Mouse (Mus musculus) Patski (cell line): ENCODE measurements at regions not wholly inside any gene's neighbourhood (a gene's known extent, or its start where the extent isn't known, plus 50 kb on each side); places are given as distances from the start of the nearest gene placed in this dataset.

Experiments
- ATAC-seq: fragments of 100-300 bp; one replicate; pipeline ENCODE4 v1.8.0; 2021
- CTCF ChIA-PET: fragments of 350-600 bp; sonication (Branson Sonifier 250); formaldehyde crosslinking; loops from one replicate; lab custom pipeline; 2022; ENCODE audit warnings: inconsistent platforms; lab: Charles Lee
- POLR2A ChIA-PET: fragments of 350-600 bp; sonication (Branson Sonifier 250); formaldehyde crosslinking; loops from one replicate; lab custom pipeline; 2022; ENCODE audit warnings: antibody characterized with exemption, inconsistent platforms; lab: Charles Lee
- DNase-seq: peaks from one replicate; pipeline ENCODE4 v3.0.0-alpha.2; 2011; ENCODE audit warnings: low read depth, low spot score
- H3K27me3 ChIP-seq: fragments of 371-371 bp; one replicate; pipeline ENCODE4 v1.5.1; 2021
- CTCF ChIP-seq: fragments of 100-300 bp; IDR thresholded peaks from one replicate; pipeline ENCODE4 v1.5.1; 2021
- in situ Hi-C: fragments of 300-500 bp; cut with MboI; formaldehyde crosslinking; loops from 3 replicates; pipeline ENCODE4 v1.11.1; 2018; ENCODE audit warnings: low pct_unique_long_range_greater_than_20kb, mixed read lengths

DNA sequence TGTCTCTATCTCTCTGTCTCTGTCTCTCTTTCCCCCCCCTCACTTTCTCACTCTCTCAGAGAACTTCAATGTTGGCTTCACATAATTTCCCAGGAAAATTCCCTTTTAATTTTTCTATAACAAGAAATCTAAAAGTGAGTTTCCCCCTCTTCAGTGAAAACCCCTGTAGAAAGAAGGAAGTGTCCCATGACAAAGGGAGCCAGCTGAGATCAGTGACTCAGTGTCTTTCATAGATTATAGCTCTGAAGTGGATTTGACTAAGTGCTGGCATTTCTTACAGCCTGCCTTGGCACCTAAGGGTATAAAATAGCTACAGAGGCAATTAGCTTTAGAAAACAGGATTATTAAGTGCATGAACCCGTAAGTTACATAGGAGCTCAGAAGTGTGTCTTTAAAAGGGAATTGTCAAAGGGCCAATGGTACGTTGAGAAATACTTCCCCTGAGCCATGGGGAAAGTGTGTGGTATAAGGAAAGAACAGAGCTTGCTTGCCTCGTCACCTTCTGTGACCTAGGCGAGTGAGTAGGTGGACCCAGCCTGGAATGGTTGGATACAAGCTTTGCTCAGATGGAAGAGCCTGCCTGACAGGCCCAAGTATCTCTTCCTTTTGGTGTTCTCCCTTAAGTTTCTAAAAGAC, 137.3 kb upstream of the Prdm1 start:
- in situ Hi-C loops: no loop called here
- H3K27me3 ChIP-seq: peaks cover 10% of the 10 kb centered on the region
- ChIA-PET POLR2A (no interaction called here), CTCF (no interaction called here)
- TF ChIP-seq CTCF: no peak
- no peak for ATAC-seq
- DNase-seq: no peak

GRCm38 (mm10) chr10:44659499-44659898, 131.2 kb upstream of the Prdm1 start:
- in situ Hi-C loops: no loop called here
- no peak for TF ChIP-seq CTCF
- DNase-seq (no peak), ATAC-seq (no peak)
- peaks cover 3% of the 10 kb centered on the region for H3K27me3 ChIP-seq
- ChIA-PET POLR2A (no interaction called here), CTCF (interaction anchor here (2.1 kb wide), 1 partner anchor 9 kb away, joined by 5 read pairs; no protein-coding TSS in a partner anchor)

- ChIA-PET CTCF (no interaction called here), POLR2A (interaction anchor here (0.7 kb wide), 1 partner anchor 30 kb away, joined by 3 read pairs; no protein-coding TSS in a partner anchor)
- DNase-seq: no peak
- no peak for TF ChIP-seq CTCF
- ATAC-seq: no peak
- H3K27me3 ChIP-seq: peaks cover 11% of the 10 kb centered on the region
- in situ Hi-C loops: no loop called here
Observed at GRCm38 (mm10) chr10:44653761-44654160, 125.5 kb upstream of the Prdm1 start.

GRCm38 (mm10) chr10:44647021-44647420, 118.7 kb upstream of the Prdm1 start:
- POLR2A ChIA-PET: no interaction called here
- peaks cover 22% of the 10 kb centered on the region for H3K27me3 ChIP-seq
- no peak for ATAC-seq
- TF ChIP-seq CTCF: no peak
- in situ Hi-C loops: no loop called here
- no peak for DNase-seq
- CTCF ChIA-PET: no interaction called here

GRCm38 (mm10) chr10:44646615-44647014, 118.3 kb upstream of the Prdm1 start:
- TF ChIP-seq CTCF: no peak
- in situ Hi-C loops: no loop called here
- H3K27me3 ChIP-seq: peaks cover 22% of the 10 kb centered on the region
- DNase-seq (no peak), ATAC-seq (no peak)
- ChIA-PET CTCF (no interaction called here), POLR2A (no interaction called here)

DNA sequence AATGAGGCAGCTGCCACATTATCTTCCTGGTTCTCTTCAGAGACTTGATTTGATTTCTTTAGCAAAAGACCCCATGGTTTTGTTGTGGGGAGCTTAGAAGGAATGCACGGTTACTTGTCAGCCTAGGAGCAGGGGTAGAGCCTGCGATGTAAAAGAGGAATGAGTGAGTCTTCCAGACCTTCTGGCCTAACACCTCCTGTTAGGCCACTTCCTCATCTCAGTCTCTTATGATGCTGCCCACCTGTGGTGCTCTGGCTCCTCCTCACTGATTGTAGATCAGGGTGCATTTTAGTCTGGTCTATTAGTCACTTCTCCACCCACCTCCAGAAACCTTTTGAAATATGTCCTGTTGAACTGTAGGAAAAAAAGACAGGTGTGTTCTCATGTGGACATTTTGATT, 113.3 kb upstream of the Prdm1 start:
- peaks cover 8% of the 10 kb centered on the region for H3K27me3 ChIP-seq
- TF ChIP-seq CTCF: no peak
- ChIA-PET POLR2A (no interaction called here), CTCF (no interaction called here)
- DNase-seq: no peak
- in situ Hi-C loops: no loop called here
- no peak for ATAC-seq

DNA sequence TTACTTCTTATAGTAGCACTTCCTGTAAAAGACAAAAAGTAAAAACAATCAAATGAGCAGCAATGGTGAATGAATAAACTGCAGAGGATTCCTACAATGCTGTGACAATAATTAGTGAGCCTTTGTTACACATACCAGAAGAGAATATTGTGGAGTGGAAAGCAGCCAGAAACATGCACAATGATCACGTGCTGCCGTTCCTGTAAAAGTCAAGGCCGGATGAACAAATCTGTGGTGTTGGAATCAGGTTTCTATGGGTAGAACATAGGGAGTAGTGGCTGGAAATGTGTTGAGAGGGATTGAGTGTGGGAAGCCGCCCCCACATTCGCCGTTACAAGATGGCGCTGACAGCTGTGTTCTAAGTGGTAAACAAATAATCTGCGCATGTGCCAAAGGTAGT, 112.3 kb upstream of the Prdm1 start:
- DNase-seq (no peak), ATAC-seq (no peak)
- in situ Hi-C loops: no loop called here
- peaks cover 8% of the 10 kb centered on the region for H3K27me3 ChIP-seq
- CTCF ChIA-PET: no interaction called here
- TF ChIP-seq CTCF: no peak
- POLR2A ChIA-PET: no interaction called here

DNA sequence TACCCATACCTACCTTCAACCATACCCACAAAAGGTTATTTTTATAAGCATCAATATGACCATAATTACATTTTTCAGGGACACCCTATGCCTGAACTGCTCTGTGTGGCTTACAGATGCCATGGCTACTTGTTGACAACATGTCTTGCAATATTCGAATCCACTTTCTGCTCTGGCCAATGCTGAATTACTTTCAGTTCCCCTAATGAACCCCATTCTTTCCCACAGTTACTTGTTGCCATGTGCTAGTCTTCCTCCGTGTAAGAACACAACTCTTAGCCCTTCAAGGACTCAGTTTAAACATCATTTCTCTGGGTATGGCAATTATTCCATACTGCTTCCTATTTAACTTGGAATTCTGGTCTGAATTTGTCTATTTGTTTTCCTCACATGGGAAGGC, 110.4 kb upstream of the Prdm1 start:
- in situ Hi-C loops: no loop called here
- ATAC-seq (no peak), DNase-seq (no peak)
- CTCF ChIA-PET: no interaction called here
- TF ChIP-seq CTCF: no peak
- peaks cover 10% of the 10 kb centered on the region for H3K27me3 ChIP-seq
- POLR2A ChIA-PET: no interaction called here

GRCm38 (mm10) chr10:44636786-44637185, 108.5 kb upstream of the Prdm1 start:
- DNase-seq: no peak
- CTCF ChIA-PET: interaction anchor here (1.1 kb wide), 1 partner anchor 11 kb away, joined by 3 read pairs; no protein-coding TSS in a partner anchor
- ATAC-seq: no peak
- TF ChIP-seq CTCF: no peak
- in situ Hi-C loops: no loop called here
- H3K27me3 ChIP-seq: peaks cover 10% of the 10 kb centered on the region
- POLR2A ChIA-PET: no interaction called here

DNA sequence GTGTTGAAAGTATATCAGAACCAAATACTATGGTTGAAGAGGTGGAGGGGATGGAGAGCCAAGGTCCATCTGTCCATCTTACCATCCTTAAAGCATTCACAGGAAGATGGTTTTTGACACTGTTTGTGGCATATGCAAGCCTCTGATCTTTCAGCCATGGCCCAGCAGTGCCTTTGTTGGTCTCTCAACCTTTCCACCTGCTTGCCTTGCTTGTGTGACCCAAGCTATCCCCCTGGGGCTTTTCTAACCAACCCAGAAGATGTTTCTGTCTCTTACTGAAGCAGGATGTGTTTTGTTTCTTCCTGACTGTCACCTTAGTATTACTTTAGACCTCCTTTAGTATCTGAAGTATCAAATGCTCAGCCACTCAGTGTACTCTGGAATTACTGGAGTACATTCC, 107.8 kb upstream of the Prdm1 start:
- POLR2A ChIA-PET: no interaction called here

DNA sequence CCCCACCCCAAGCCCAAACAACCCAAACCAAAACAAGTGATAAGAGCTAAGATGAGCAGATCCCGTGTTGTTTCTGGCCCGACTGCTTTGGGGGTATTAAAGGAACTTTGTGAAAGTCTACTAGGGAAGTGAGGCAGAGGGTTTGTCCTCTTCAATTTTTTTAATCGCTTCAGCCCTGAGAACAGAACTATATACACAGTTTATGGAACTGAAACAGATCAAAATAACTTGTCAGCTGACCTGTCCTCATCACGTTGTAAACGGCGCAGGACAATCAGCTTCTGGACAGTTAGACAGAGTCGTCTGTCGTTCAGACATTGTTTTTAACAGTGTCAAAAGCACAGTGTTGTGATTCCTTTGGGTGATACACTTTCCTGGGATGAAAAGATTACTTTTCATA, 103.3 kb upstream of the Prdm1 start:
- POLR2A ChIA-PET: no interaction called here
- no peak for TF ChIP-seq CTCF
- ATAC-seq: no peak
- CTCF ChIA-PET: no interaction called here
- no peak for DNase-seq
- H3K27me3 ChIP-seq: peaks cover 11% of the 10 kb centered on the region
- in situ Hi-C loops: no loop called here

More for the DNA sequence above, 107.8 kb upstream of the Prdm1 start:
- CTCF ChIA-PET: no interaction called here
- TF ChIP-seq CTCF: no peak
- H3K27me3 ChIP-seq: peaks cover 10% of the 10 kb centered on the region
- in situ Hi-C loops: no loop called here
- ATAC-seq (no peak), DNase-seq (no peak)

- ChIA-PET POLR2A (no interaction called here), CTCF (no interaction called here)
- in situ Hi-C loops: no loop called here
- TF ChIP-seq CTCF: no peak
- H3K27me3 ChIP-seq: peaks cover 14% of the 10 kb centered on the region
- ATAC-seq (no peak), DNase-seq (no peak)
Observed at GRCm38 (mm10) chr10:44630485-44630884, 102.2 kb upstream of the Prdm1 start.
